Mouse (Mus musculus): Measurements from ENCODE around the gene Trim21. TPM values are rescaled to one million over a fixed set of nuclear protein-coding genes. Genes with fewer than 3 reads are reported as not detected.

Trim21 gene
- 10.2 and 20.0 TPM in 2 replicates for total RNA-seq (2014; fragmentation: Nextera tagmentation)
- total RNA-seq (2017): 24.0 and 31.5 TPM in 2 replicates

DNA sequence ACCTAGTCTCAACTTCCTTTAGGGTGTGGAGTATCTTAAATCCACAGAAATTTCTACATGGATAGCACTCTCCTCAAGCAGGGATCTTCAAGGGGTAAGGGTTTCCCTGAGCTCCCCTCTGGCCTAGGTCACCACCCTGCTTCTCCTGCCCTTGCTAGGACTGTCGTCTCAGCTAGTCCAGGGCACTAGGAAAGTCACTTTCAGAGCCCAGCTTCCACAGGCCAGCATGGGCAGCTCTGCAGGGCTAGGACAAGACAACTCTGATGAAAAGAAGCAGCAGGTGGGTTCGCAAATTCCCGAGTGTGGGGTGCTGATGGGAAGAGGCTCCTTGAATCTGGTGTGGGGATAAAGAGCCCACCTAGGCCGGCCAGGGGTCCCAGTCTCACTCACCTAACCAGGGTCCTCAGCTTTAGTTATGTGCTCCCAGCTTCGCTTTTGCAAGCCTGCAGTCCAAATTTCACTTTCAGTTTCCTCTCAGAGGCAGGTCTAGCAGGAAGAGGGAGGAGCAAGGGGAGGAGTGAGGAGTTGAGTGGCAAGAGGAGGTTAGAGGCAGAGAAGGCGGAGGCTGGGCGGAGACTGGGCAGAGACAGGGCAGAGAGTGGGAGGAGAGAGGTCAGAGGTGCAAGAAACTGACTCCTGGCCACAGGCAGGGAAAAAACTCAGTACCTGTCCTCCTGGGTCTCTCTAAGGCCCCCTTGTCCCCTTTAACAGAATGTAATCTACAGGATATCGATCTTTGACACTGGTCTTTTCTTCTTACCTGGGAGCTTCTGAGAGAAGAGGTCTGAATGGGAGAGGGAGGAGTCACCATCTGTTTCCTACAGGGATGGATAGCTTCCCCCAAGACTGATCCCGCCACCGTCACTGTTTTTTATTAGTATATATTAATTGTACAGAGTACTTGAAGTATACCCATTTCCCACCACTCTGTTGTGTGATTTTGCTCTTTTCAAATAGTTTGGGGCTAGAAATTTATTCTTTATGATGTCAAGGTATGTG is at the start of gene Trim21:
Gene Trim21 (minus strand): TSS at position 488 of the 999 bp plus-strand sequence.
- peak; percentile 100 for ATAC-seq (replicated peaks; ENCODE audit: low FRiP score, low TSS enrichment, poor library complexity, severe bottlenecking)

DNA sequence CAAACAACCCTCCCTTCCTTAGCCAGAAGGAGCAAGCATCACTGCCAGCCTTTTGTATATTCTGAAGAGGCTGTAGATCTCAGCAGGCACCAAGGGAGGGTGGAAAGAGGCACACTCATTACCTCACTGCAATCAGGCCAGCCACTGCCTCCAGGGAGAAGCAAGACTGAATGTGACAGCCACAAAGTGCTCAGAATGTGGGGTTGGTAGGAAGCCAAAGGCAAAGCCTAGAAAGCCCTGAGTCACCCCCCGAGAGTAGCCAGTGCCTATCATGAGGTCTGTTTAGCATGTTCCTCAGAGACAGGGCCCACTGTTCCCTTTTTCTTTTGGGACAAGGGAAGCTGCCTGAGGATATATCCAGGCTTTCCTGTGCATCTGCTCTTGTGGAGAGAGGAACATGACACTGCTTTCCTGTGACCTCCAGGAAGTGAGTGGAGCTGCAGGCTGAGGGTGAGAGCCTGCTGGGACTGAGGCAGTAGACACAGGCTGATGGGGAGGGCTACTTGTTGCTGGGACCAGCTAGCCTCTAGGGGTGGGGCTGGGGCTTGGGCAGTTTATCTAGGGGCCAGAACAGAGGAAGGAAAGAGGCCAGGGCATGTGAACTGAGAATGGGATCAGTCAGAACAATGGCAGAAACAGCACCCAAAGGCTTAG is 32.2 kb upstream of the Trim21 start, which contains the start of gene Olfr552:
Gene Olfr552 (plus strand): TSS at position 393 of the 654 bp plus-strand sequence.
- peak; percentile 68 for ATAC-seq (replicated peaks; ENCODE audit: low FRiP score, low TSS enrichment, poor library complexity, severe bottlenecking)

DNA sequence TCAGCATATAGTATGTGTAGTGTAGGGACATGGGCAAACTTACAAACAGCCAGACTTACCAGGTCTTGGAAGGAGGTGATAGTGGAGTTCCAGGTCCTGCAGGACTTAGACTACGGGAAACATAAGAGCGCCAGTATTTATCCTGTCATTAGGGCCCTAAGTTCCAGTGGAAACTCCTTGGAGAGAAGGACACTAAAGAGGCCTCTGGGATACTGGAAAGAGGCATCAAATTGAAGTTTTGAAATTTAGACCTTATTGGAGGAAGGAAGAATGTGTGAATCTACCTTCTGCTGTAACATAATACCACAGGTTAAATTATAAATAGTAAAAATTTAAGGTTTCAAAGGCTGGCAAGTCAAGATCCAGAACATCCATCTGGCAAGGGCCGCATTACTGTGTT is 26.5 kb upstream of the Trim21 start, which contains the start of gene Olfr551:
Gene Olfr551 (minus strand): TSS at position 101 of the 400 bp plus-strand sequence.
- no peak for ATAC-seq (replicated peaks; ENCODE audit: low FRiP score, low TSS enrichment, poor library complexity, severe bottlenecking)

- ATAC-seq (replicated peaks; ENCODE audit: low FRiP score, low TSS enrichment, poor library complexity, severe bottlenecking): 0 out of 2 replicates have a peak, but pooled peaks have one; percentile 34
Measured at GRCm38 (mm10) chr7:102575998-102576397, 10.7 kb upstream of the Trim21 start.

DNA sequence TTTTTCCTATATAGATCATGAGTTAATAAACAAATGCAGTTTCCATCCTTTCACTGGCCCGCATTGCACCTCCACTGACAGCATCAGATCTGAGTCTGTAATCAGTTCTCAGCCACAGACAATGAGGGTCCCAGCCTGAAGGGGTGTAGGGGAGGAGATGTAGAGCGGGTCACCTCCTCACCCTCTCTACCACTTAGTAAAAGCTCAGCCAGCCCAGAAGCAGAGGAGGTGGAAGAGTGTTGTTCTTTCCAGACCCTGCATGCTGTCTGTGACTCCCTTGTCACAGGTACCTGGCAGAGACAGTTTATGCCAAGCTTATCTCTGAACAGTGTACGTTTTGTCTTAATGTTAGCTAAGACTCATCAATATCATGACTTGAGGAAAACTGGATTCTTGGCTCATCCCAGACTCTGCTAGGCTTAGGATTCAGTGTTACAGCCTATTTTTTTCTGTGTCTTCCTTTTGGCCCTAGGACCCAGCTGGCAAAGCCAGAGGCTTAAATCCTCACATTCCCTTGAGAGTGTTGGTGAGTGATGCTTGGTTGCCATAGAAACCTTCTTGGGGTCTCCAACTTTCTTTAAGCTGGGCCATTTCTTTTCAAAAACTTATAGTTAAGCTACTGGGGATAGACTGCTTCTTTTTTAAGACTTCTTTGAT is 8.0 kb upstream of the Trim21 start:
- ATAC-seq (replicated peaks; ENCODE audit: low FRiP score, low TSS enrichment, poor library complexity, severe bottlenecking): no peak

- no peak for ATAC-seq (replicated peaks; ENCODE audit: low FRiP score, low TSS enrichment, poor library complexity, severe bottlenecking)
Measured at GRCm38 (mm10) chr7:102571142-102571541, 5.9 kb upstream of the Trim21 start, which contains the start of gene Olfr550. Gene Olfr550, plus strand, starts transcription at chr7:102571442.

- ATAC-seq (replicated peaks; ENCODE audit: low FRiP score, low TSS enrichment, poor library complexity, severe bottlenecking): peak; percentile 54
Measured at GRCm38 (mm10) chr7:102566219-102566618, 933 bp upstream of the Trim21 start.

- no peak for ATAC-seq (replicated peaks; ENCODE audit: low FRiP score, low TSS enrichment, poor library complexity, severe bottlenecking)
Measured at GRCm38 (mm10) chr7:102553279-102553678, 12.0 kb downstream of the Trim21 start.

GRCm38 (mm10) chr7:102549570-102549969 is 15.7 kb downstream of the Trim21 start, which contains the start of gene Olfr549:
Gene Olfr549, plus strand, starts transcription at chr7:102549870.
- no peak for ATAC-seq (replicated peaks; ENCODE audit: low FRiP score, low TSS enrichment, poor library complexity, severe bottlenecking)

GRCm38 (mm10) chr7:102541251-102541650 is 24.0 kb downstream of the Trim21 start:
- ATAC-seq (replicated peaks; ENCODE audit: low FRiP score, low TSS enrichment, poor library complexity, severe bottlenecking): peak; percentile 95

DNA sequence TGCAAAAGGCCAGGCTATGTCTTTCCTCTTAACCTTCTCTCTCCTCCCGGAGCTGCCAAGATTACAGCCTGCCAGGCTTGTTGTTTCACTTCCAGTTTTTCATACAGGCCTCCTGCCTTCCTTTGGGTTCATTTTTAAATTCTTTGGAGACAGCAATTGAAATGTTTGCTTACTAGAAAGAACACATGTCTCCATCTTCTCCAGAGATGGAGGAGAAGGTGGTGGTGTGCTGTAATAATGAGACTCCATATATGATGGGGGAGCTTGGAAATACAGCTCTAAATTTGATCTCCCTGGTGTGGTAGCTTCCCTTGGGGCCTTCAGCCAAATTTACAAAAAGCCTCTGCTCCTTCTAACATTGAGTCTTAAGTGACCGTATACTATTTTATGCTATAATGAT is 24.7 kb downstream of the Trim21 start, which contains the start of gene Olfr548-ps1:
Gene Olfr548-ps1 (plus strand): TSS at position 301 of the 400 bp plus-strand sequence.
- no peak for ATAC-seq (replicated peaks; ENCODE audit: low FRiP score, low TSS enrichment, poor library complexity, severe bottlenecking)

GRCm38 (mm10) chr7:102534449-102534848 is 30.8 kb downstream of the Trim21 start, which contains the start of gene Olfr547:
Gene Olfr547, plus strand, starts transcription at chr7:102534749.
- ATAC-seq (replicated peaks; ENCODE audit: low FRiP score, low TSS enrichment, poor library complexity, severe bottlenecking): no peak

GRCm38 (mm10) chr7:102529052-102529451 is 36.2 kb downstream of the Trim21 start:
- no peak for ATAC-seq (replicated peaks; ENCODE audit: low FRiP score, low TSS enrichment, poor library complexity, severe bottlenecking)

GRCm38 (mm10) chr7:102517051-102517335 is 48.3 kb downstream of the Trim21 start:
- no peak for ATAC-seq (replicated peaks; ENCODE audit: low FRiP score, low TSS enrichment, poor library complexity, severe bottlenecking)

DNA sequence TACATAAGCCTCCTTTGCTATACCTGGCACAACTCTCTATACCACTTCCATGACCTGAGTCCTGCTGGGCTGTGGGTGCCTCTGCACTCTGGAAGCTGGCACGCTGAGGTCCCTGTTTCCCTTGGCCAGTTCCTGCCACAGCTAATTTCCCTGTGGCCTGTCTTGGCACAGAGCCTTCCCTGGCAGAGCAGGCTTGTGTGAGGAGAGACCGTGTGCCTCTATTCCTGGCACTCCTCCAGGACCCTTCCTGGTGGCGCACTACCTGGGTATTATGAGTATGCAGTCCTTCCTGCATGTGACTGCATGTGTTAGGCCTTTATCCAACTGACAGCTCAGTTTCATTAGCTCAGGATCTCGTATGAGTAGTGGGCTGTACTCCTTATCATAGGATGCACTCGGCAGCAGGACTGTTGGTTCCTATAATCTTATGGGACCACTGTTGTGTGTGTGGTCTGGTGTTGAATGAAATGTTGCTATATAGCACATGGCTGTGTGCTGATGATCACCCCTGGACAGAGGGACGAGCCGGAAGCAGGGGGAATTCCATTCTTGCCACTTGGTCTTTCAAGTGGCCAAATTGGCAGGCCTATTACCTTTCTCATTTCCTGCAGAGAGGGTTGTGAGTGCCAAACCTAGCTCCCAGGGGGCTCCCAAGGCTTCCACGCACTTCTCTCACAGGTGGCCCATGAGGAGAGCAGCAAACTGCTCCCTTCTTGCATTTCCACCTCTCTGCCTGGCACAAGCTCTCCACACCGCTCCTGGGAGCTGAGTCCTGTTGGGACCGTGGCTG is 48.8 kb downstream of the Trim21 start:
- peak; percentile 72 for ATAC-seq (replicated peaks; ENCODE audit: low FRiP score, low TSS enrichment, poor library complexity, severe bottlenecking)

- ATAC-seq (replicated peaks; ENCODE audit: low FRiP score, low TSS enrichment, poor library complexity, severe bottlenecking): peak; percentile 29
Measured at GRCm38 (mm10) chr7:102514144-102514543, 51.1 kb downstream of the Trim21 start.

GRCm38 (mm10) chr7:102512814-102513435 is 52.4 kb downstream of the Trim21 start:
- ATAC-seq (replicated peaks; ENCODE audit: low FRiP score, low TSS enrichment, poor library complexity, severe bottlenecking): peak; percentile 65

- ATAC-seq (replicated peaks; ENCODE audit: low FRiP score, low TSS enrichment, poor library complexity, severe bottlenecking): no peak
Measured at GRCm38 (mm10) chr7:102511927-102512326, 53.4 kb downstream of the Trim21 start.
